Mouse (Mus musculus): ENCODE measurements around the gene Polh. TPM values are rescaled to one million over a fixed set of nuclear protein-coding genes. Genes with fewer than 3 reads are reported as not detected.

The Polh gene
- 5.7 TPM for polyA plus RNA-seq (2014; fragmentation: Illumina TruSeq; extraction: RNeasy Lipid Tissue Mini Kit (QIAGEN cat#74804); ENCODE audit: low read depth, low replicate concordance)

DNA sequence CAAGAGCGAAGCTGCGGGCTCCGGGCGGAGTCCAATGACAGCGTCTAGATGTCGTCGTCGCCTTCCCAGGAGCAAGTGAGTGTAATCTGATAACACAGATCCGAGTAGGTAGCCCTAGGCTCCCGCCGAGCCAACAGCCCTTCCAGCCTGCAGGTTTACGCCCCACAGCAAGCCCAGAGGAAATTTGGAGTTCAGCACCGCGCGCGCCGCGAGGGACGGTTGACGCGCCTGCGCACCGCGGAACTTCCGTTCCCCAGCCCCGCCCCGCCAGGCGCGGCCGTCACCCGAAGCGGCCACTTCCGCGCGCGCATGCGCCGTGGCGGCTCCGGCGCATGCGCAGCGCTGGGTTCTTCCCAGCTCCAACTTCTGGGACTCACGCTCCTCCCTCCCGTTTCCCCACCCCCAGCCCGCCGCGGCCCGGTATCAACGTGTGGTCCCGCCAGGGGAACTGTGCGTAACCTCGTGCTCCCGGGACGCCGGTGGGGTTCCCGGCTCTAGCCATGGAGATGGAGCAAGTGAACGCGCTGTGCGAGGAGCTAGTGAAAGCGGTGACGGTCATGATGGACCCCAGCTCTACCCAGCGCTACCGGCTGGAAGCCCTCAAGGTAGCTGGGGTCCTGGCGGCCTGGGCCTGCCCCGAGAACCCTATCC is at the start of gene Polh, which contains the start of gene Xpo5:
TSS of gene Polh (minus strand) at position 225 of the 651 bp plus-strand sequence.
TSS of gene Xpo5 (plus strand) at position 362 of the 651 bp plus-strand sequence.

DNA sequence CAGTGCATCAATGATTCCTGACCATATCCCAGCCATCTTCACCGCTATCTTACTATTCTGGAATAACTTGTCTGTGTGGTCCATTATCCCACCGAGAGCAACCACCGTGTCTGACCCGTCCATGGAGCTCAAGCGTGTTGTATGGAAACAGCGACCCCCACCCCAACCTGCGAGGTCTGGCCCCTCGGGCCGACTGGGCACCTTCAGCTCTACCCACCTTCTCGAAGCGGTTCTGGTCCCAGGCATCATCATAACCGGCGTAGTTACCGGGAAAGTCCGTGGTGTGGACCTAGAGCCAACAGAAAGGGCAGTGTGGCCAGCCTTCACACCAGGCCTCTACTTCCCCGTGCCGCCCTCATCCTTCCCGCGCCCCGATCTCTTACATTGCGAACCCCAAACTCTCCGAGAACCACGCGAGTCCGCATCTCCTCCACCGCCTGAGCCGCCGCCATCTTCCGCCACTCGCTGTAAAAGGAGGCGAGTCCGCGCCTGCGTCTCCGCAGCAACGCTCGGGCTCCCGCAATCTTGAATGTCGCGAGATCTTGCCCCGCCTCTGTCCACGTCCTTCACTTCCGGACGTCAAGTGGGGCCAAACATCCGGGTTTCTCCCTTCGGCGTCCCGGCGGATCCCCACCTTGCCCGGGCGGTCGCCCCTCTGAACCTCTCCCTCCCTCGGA is 45.2 kb upstream of the Polh start, which contains the start of the genes Polr1c and Yipf3:
TSS of gene Polr1c (minus strand) at position 543 of the 677 bp plus-strand sequence.
TSS of gene Yipf3 (plus strand) at position 569 of the 677 bp plus-strand sequence.

DNA sequence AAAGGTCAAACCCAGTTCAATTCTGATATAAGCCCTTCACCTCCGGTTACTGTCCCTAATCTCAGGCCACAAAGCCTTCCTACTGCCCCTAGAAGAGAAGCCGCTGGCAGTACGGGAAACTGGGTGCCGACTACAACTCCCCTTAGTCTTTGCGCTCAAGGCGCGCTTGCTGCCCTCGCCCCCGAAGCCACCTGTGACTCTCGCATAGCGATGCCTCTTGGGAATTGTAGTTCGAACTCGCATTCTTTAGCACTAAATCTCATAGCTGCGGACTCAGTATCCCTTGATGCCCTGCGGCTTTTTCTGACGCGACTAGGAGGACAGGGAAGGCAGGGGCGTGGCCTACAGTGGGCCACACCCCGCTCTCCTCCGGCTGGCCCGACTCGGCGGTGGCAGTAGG is 41.8 kb downstream of the Polh start, which contains the start of gene Gtpbp2:
TSS of gene Gtpbp2 (plus strand) at position 347 of the 400 bp plus-strand sequence.

DNA sequence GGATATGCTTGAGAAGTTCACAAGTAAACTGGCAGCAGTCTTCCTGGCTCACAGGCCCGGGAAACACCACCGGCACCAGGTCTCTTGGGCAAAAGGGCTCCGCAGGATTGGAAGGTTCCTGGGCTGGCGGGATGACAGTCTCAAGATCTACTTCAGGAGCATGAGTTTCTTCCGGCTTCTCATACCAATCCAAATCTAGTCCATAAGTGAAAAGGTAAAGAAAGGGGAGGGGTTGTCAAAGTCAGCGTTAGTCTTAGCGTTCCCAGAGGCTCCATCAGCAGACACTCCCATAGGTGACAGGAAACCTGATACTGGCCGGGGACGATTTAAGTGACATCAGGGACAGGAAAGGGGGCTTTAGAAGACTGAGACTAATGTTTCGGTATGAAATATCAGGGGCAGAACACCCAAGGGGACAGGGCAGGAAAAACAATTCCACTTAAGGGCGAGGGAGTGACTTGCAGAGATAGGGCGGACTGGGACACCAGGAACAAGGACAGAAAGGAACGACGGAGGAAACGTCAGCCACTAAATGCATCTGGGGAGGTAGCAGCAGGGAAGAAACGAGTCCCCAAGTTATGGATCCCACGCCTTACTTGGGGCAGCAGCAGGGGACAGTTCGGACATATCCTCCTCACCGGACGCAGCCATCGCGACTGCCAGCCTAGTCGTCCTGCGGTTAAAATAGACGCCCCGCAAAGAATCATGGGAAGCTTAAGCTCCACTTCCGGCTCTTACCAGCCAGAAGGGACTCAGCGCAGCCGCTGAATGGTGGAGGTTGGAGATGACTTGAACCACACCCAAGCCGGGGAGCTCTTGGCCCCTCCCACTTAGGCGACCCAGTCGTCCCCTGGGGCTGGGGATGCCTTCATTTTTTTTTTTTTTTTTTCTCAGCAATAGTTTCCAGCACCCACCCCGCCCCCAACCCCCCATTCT is 49.3 kb downstream of the Polh start, which contains the start of gene Mad2l1bp:
TSS of gene Mad2l1bp (minus strand) at position 707 of the 936 bp plus-strand sequence.

DNA sequence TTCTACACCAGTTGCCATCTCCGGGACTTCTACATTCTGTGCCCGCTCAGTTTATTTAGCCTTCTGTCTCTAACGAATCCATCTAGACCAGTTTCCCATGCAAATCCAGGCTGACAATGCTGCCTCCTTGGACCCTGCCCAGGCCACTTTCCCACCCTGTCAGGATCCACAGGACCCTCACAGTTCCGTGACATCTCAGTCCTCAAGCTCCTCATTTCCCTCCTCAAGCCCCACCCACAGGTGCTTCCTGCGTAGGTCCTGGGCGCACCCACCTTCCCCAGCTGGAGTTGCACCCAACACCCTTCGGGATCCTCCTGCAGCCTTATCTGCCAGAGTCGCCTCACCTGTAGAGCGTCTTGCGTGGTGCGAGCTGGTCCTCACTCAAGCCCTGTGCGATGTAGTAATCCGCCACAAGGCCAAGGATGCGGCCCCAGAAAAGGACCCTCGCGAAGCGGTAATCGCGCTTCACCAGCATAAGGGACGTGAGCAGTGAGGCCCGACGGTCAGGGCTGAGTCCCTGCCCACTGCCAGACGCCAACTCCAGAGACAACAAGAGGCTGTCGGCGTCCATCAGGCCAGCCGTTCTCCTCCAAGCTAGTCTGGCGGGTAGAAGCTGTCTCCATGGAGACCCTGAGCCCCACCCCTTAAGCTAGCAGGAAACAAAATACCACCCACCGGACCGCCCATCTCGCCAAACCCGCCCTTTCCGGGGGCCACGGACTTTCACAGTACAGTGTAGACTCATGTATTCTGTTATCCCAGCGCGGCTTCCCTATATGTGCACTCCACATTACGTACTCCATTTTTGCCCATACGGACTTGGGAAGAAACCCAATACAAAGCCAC is 58.6 kb downstream of the Polh start, which contains the start of gene Rsph9:
TSS of gene Rsph9 (minus strand) at position 639 of the 846 bp plus-strand sequence.

Other genes starting within 250 kb of the Polh start
- 57.9 TPM for gene Vegfa, start 170.3 kb downstream of the Polh start, polyA plus RNA-seq (2014; fragmentation: Illumina TruSeq; extraction: RNeasy Lipid Tissue Mini Kit (QIAGEN cat#74804); ENCODE audit: low read depth, low replicate concordance)
- 25.4 TPM for gene Mrps18a, start 91.7 kb downstream of the Polh start, polyA plus RNA-seq (2014; fragmentation: Illumina TruSeq; extraction: RNeasy Lipid Tissue Mini Kit (QIAGEN cat#74804); ENCODE audit: low read depth, low replicate concordance)
- gene Rsph9, start 58.4 kb downstream of the Polh start, polyA plus RNA-seq (2014; fragmentation: Illumina TruSeq; extraction: RNeasy Lipid Tissue Mini Kit (QIAGEN cat#74804); ENCODE audit: low read depth, low replicate concordance) = 2.5 TPM
- 1.2 TPM for gene Mad2l1bp, start 49.1 kb downstream of the Polh start, polyA plus RNA-seq (2014; fragmentation: Illumina TruSeq; extraction: RNeasy Lipid Tissue Mini Kit (QIAGEN cat#74804); ENCODE audit: low read depth, low replicate concordance)
- gene Gtpbp2, start 41.6 kb downstream of the Polh start, polyA plus RNA-seq (2014; fragmentation: Illumina TruSeq; extraction: RNeasy Lipid Tissue Mini Kit (QIAGEN cat#74804); ENCODE audit: low read depth, low replicate concordance) = 2.3 TPM
- gene Xpo5, start 137 bp upstream of the Polh start, polyA plus RNA-seq (2014; fragmentation: Illumina TruSeq; extraction: RNeasy Lipid Tissue Mini Kit (QIAGEN cat#74804); ENCODE audit: low read depth, low replicate concordance) = 14.3 TPM
- gene Polr1c, start 45.4 kb upstream of the Polh start, polyA plus RNA-seq (2014; fragmentation: Illumina TruSeq; extraction: RNeasy Lipid Tissue Mini Kit (QIAGEN cat#74804); ENCODE audit: low read depth, low replicate concordance) = 4.5 TPM
- 1.7 TPM for gene Yipf3, start 45.4 kb upstream of the Polh start, polyA plus RNA-seq (2014; fragmentation: Illumina TruSeq; extraction: RNeasy Lipid Tissue Mini Kit (QIAGEN cat#74804); ENCODE audit: low read depth, low replicate concordance)
- not detected for gene Lrrc73, start 50.9 kb upstream of the Polh start, polyA plus RNA-seq (2014; fragmentation: Illumina TruSeq; extraction: RNeasy Lipid Tissue Mini Kit (QIAGEN cat#74804); ENCODE audit: low read depth, low replicate concordance)
- gene Tjap1, start 80.4 kb upstream of the Polh start, polyA plus RNA-seq (2014; fragmentation: Illumina TruSeq; extraction: RNeasy Lipid Tissue Mini Kit (QIAGEN cat#74804); ENCODE audit: low read depth, low replicate concordance) = not detected
- gene Dlk2, start 94.8 kb upstream of the Polh start, polyA plus RNA-seq (2014; fragmentation: Illumina TruSeq; extraction: RNeasy Lipid Tissue Mini Kit (QIAGEN cat#74804); ENCODE audit: low read depth, low replicate concordance) = not detected
- gene Abcc10, start 125.7 kb upstream of the Polh start, polyA plus RNA-seq (2014; fragmentation: Illumina TruSeq; extraction: RNeasy Lipid Tissue Mini Kit (QIAGEN cat#74804); ENCODE audit: low read depth, low replicate concordance) = 0.36 TPM
- gene Zfp318, start 181.1 kb upstream of the Polh start, polyA plus RNA-seq (2014; fragmentation: Illumina TruSeq; extraction: RNeasy Lipid Tissue Mini Kit (QIAGEN cat#74804); ENCODE audit: low read depth, low replicate concordance) = 54.2 TPM
- not detected for gene Crip3, start 226.3 kb upstream of the Polh start, polyA plus RNA-seq (2014; fragmentation: Illumina TruSeq; extraction: RNeasy Lipid Tissue Mini Kit (QIAGEN cat#74804); ENCODE audit: low read depth, low replicate concordance)
- gene Slc22a7, start 235.8 kb upstream of the Polh start, polyA plus RNA-seq (2014; fragmentation: Illumina TruSeq; extraction: RNeasy Lipid Tissue Mini Kit (QIAGEN cat#74804); ENCODE audit: low read depth, low replicate concordance) = 9.3 TPM